Mouse (Mus musculus) left cerebral cortex, adult 2 months (tissue): ENCODE measurements around the gene Selenom. TPM values are rescaled to one million over a fixed set of nuclear protein-coding genes. Genes with fewer than 3 reads are reported as not detected.
A peak's percentile ranks its signal among the peaks of the same experiment; 100 is the strongest.

Experiments
- DNase-seq, 2 experiments: peaks; one replicate each; pipeline ENCODE4 v3.0.0; 2021 to 2022; ENCODE audit warnings: low spot score in 2 of 2, mixed read lengths in 1 of 2; ENCODE audit errors: extremely low spot score in 1 of 2
- H3K27ac ChIP-seq: fragments of 200-600 bp; 2 replicates; pipeline ENCODE4 v1.8.1; 2022
- H3K4me3 ChIP-seq: fragments of 200-600 bp; 2 replicates; pipeline ENCODE4 v1.8.1; 2022
- CTCF ChIP-seq: fragments of 200-600 bp; IDR thresholded peaks from 2 replicates; pipeline ENCODE4 v1.8.1; 2022; ENCODE audit warnings: antibody characterized with exemption, mild to moderate bottlenecking, moderate library complexity
- intact Hi-C: fragments of 180-260 bp; cut with DNase I; formaldehyde crosslinking; loops from one replicate; pipeline ENCODE4 v1.15.1; 2025
- total RNA-seq, 2 experiments: library from RNA; stranded (reverse); gene quantifications; 2 replicates each; pipeline ENCODE4 v1.2.3; 2021

The Selenom gene
- total RNA-seq, 2 experiments from 2014 or later, result 135 to 138 TPM

GRCm38 (mm10) chr11:3535406-3535986 lies 21.0 kb downstream of the Selenom start:
- peak; percentile 95 for TF ChIP-seq CTCF
- peak overlapping the region; percentile 79 for H3K27ac ChIP-seq
- DNase-seq, result peak; percentile 90 to 94
- H3K4me3 ChIP-seq, result peak overlapping the region; percentile 58
- intact Hi-C loops, result loop anchor here (1.0 to 5.0 kb wide), 6 partner anchors 67 to 387 kb away; partner anchors contain the start of gene Morc2a

DNA sequence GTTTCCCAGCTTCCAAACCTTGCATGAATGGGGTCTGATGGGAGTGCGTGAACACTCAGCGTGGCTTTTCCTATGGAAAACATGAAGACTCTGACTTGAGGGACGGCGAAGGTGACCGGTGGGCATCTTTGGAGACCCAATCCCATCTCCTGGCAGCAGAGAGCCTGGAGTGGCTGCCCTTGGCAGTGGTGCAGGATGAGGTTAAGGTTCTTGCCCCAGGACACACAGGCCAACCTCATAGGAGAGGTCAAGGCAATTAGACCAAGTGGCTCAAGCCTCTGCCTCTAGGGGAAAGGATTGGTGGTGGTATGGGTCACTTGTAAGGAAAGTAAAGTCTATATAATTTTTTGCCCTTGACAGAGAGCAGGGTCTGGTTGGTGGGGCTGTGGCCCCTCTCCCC lies 21.6 kb downstream of the Selenom start:
- Histone ChIP-seq H3K4me3 (peak overlapping the region; percentile 58), H3K27ac (peak overlapping the region; percentile 79)
- TF ChIP-seq CTCF, result no peak
- intact Hi-C loops, result loop anchor here (5.0 kb wide), 3 partner anchors 111 to 386 kb away; partner anchors contain the start of gene Morc2a
- no peak for DNase-seq

DNA sequence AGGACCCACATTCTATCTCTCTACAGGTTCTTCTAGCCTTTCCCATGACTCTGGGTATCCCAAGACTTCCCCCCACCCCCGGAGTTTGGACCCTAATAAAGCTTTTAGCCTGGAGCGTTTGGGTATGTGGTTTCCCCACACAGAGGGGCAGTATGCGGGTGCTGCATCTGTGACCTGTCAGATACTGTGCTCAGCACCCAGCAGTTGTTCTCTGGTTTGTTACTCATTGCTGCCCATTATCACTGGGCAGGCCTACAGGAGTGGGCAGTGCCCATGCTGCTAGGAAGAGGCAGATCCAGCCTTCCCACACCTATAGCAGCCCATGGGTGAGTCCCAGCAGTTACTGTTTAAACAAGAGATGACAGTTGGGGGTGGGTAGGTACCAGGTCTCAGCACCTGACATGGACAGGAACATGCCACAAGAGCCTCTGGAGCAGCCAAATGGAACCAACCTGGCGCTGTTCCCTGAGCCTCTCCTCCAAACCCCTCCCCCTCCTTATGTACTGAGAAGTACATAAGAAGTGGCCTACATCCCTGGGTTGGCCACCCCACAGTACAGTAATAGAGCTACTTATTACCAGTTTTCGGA lies 22.4 kb downstream of the Selenom start:
- intact Hi-C loops, result loop anchor here (5.0 kb wide), 3 partner anchors 110 to 385 kb away; partner anchors contain the start of gene Morc2a
- H3K27ac ChIP-seq, result no peak overlapping the region
- DNase-seq, result no peak
- no peak overlapping the region for H3K4me3 ChIP-seq
- TF ChIP-seq CTCF, result no peak

- TF ChIP-seq CTCF, result no peak
- H3K4me3 ChIP-seq, result no peak overlapping the region
- no peak for DNase-seq
- no peak overlapping the region for H3K27ac ChIP-seq
- intact Hi-C loops, result loop anchor here (5.0 kb wide), 3 partner anchors 110 to 385 kb away; partner anchors contain the start of gene Morc2a
Observed at GRCm38 (mm10) chr11:3537711-3538110, 23.2 kb downstream of the Selenom start.

DNA sequence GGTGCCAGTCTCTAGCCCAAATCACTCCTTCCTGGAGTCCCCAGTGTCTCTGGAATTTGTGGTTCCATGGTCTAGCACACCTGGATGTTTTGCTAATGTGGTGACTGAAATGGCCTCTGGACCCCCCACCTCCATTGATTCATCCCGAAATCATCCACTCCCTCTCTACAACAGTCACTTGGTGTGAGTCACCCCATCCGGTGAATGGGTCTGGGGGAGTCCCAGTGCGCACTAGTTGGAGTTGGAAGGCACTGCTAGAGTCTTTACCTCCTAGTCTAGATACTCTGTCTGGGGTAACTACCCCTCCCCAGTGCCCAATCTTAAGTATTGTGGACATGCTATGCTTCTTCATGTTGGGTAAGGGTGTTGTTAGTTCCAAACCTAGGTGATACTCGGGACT lies 23.9 kb downstream of the Selenom start:
- no peak overlapping the region for H3K27ac ChIP-seq
- no peak for DNase-seq
- TF ChIP-seq CTCF, result no peak
- H3K4me3 ChIP-seq, result peak overlapping the region; percentile 52
- intact Hi-C loops, result loop anchor here (5.0 kb wide), 3 partner anchors 109 to 384 kb away; partner anchors contain the start of gene Morc2a

- no peak for TF ChIP-seq CTCF
- DNase-seq, result peak; percentile 81 to 85
- intact Hi-C loops, result loop anchor here (5.0 kb wide), 3 partner anchors 108 to 383 kb away; partner anchors contain the start of gene Morc2a
- Histone ChIP-seq H3K27ac (peak overlapping the region; percentile 54), H3K4me3 (peak overlapping the region; percentile 52)
Observed at GRCm38 (mm10) chr11:3539111-3539825, 24.8 kb downstream of the Selenom start.

DNA sequence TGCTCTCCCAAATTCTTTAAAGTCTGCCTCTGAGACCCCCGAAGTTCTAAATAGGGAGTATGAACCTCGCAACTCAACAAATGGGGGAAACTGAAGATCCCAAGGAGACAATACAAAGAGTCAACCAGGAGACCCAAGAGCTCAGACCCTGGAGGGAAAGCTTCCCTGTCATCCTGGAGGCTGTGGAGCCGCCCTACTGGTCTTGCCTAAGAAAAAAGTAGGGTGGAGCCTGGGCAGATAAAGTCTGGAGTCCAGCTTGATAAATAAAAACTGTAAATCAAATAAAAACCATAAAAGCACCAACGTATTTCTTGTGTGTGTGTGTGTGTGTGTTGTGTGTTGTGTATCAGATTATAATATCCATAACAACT lies 25.3 kb downstream of the Selenom start:
- TF ChIP-seq CTCF, result no peak; the same call in none of the 2 replicates
- intact Hi-C loops, result loop anchor here (5.0 kb wide), 3 partner anchors 107 to 382 kb away; partner anchors contain the start of gene Morc2a
- no peak overlapping the region for H3K27ac ChIP-seq
- DNase-seq, result no peak
- H3K4me3 ChIP-seq, result peak overlapping the region; percentile 52; the same call in 1 of the 2 replicates

DNA sequence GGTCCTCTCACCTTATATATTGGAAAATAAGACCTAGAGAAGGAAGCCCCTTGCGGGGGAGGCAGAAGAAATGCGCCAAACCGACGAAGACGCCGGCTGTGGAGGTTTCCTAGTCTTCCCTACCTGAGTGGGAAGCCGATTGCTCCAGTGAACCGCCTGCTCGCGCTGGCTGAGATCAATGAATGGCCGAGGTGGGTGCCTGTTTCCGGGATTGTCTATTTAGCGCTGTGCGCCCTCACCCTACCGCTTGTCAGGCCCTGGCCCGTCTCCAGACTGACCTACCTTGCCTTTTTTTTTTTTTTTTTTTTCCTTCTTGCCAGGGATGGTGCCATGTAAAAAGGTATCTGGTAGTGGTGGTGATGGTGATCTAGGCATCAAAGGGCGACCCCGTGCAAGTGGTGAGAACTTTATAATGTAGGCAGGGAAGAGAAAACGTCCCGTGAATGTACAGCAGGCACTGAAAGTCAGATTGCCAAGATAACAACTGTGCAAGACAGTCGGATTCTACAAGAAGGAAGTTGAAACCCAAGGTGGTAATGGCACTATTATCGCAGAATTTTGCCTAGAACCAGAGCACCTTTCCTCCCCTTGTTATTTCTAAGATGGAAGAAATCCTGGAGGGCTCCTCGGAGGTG lies 26.1 kb downstream of the Selenom start, which contains the start of gene Smtn:
TSS of gene Smtn (minus strand) at position 162 of the 635 bp plus-strand sequence.
- TF ChIP-seq CTCF, result no peak
- Histone ChIP-seq H3K27ac (peak within 1 kb of the TSS; percentile 54; the same call in 1 of the 2 replicates), H3K4me3 (peak within 1 kb of the TSS; percentile 52)
- DNase-seq, result no peak
- intact Hi-C loops, result no loop called here

GRCm38 (mm10) chr11:3541932-3542331 lies 27.4 kb downstream of the Selenom start:
- intact Hi-C loops, result no loop called here
- H3K4me3 ChIP-seq, result no peak overlapping the region
- no peak for TF ChIP-seq CTCF
- no peak for DNase-seq
- H3K27ac ChIP-seq, result no peak overlapping the region

DNA sequence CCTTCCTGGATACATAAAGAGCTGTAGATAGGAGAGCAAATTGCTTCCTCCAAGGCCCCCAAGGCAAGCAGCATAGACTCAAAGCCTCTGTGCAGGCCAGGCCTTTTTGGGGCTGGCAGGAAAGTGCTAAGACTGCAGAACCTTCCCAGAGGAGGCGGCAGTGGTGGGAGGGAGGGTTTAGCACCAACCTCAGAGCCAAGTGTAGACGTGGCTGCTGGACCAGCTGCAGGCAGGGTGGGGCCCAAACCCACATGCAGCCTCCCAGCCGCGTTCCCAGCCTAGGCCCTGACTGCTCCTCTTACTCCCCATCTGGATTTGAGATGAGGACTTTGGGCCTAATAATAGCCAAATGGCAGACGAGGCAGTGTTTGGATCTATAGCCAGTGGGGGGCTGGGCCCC lies 28.5 kb downstream of the Selenom start:
- Histone ChIP-seq H3K4me3 (no peak overlapping the region), H3K27ac (no peak overlapping the region)
- DNase-seq, result peak in 1 of 2 experiments; percentile 32
- TF ChIP-seq CTCF, result no peak
- intact Hi-C loops, result no loop called here

DNA sequence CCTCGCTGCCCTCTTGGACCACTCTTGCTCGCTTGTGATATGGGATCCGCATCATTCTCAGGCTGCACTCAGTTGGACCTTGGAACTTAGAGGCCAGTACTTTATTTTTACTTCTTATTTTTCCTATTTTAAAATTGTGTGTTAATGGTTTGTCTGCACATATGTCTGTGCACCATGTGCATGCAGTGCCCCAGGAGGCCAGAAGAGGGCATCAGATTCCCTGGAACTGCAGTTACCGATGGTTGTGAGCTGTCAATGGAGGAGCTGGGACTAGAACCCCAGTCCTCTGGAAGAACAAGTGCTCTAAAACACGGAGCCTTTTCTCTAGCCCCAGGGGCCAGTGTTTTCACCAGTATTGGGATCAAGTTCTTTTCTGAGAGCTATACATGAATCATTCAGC lies 29.9 kb downstream of the Selenom start:
- H3K4me3 ChIP-seq, result no peak overlapping the region
- no peak for DNase-seq
- peak; percentile 10 for TF ChIP-seq CTCF
- no peak overlapping the region for H3K27ac ChIP-seq
- intact Hi-C loops, result no loop called here
